Mouse (Mus musculus): ENCODE data around the gene Cox7a2l. TPM values are rescaled to one million over a fixed set of nuclear protein-coding genes. Genes with fewer than 3 reads are reported as not detected.

The Cox7a2l gene
- polyA plus RNA-seq, 1 experiment: 53.9 TPM

DNA sequence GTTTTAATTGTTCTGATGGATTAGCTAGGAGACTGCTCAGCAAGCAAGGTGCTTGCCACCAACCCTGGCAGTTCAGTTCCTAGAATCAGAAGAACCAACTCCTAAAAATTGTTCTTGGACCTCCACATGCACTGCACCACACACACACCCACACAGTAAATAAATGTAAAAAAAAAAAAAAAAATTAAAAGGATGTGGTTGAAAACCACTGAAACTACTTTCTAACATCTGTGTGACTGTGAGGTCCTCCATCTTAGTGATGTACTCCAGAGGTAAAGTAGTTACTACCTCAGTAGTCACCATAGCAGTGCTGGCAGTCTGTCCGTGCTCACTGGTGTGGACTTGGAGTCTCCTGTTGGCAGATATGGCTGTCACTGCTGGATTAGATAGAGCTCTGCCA lies 59.9 kb downstream of the Cox7a2l start:
- H3K27me3 ChIP-seq (ENCODE audit: control insufficient read depth, insufficient read depth, low read length): no peaks in the 10 kb centered on the region
- TF ChIP-seq CTCF (IDR thresholded peaks at IDR 0.05; ENCODE audit: extremely low read depth, insufficient read length, insufficient replicate concordance, low read depth, low read length): no peak
- no peak overlapping the region for H3K4me3 ChIP-seq (ENCODE audit: low read depth, low read length)
- peaks cover 66% of the 10 kb centered on the region for H3K36me3 ChIP-seq (ENCODE audit: control insufficient read depth, insufficient read depth, low read length)
- H3K4me1 ChIP-seq (ENCODE audit: control insufficient read depth, insufficient read depth, insufficient read length, low read length): no peaks in the 10 kb centered on the region
- WGBS: 70% methylated on average over 1 of the region's 1 CpGs
- H3K27ac ChIP-seq (ENCODE audit: insufficient read depth, low read depth, low read length): no peak overlapping the region

GRCm38 (mm10) chr17:83453587-83453986 lies 63.5 kb downstream of the Cox7a2l start:
- TF ChIP-seq CTCF (IDR thresholded peaks at IDR 0.05; ENCODE audit: extremely low read depth, insufficient read length, insufficient replicate concordance, low read depth, low read length) (no peak), POLR2A (IDR thresholded peaks at IDR 0.05; ENCODE audit: low read depth, low read length) (no peak)
- Histone ChIP-seq H3K36me3 (ENCODE audit: control insufficient read depth, insufficient read depth, low read length) (peaks cover 67% of the 10 kb centered on the region), H3K4me3 (ENCODE audit: low read depth, low read length) (no peak overlapping the region), H3K4me1 (ENCODE audit: control insufficient read depth, insufficient read depth, insufficient read length, low read length) (no peaks in the 10 kb centered on the region), H3K27ac (ENCODE audit: insufficient read depth, low read depth, low read length) (no peak overlapping the region), H3K27me3 (ENCODE audit: control insufficient read depth, insufficient read depth, low read length) (no peaks in the 10 kb centered on the region)
- 80% methylated on average over 5 of the region's 5 CpGs for WGBS

GRCm38 (mm10) chr17:83452451-83452850 lies 64.7 kb downstream of the Cox7a2l start:
- Histone ChIP-seq H3K27ac (ENCODE audit: insufficient read depth, low read depth, low read length) (no peak overlapping the region), H3K36me3 (ENCODE audit: control insufficient read depth, insufficient read depth, low read length) (peaks cover 62% of the 10 kb centered on the region), H3K4me1 (ENCODE audit: control insufficient read depth, insufficient read depth, insufficient read length, low read length) (no peaks in the 10 kb centered on the region), H3K27me3 (ENCODE audit: control insufficient read depth, insufficient read depth, low read length) (no peaks in the 10 kb centered on the region), H3K4me3 (ENCODE audit: low read depth, low read length) (no peak overlapping the region)
- TF ChIP-seq CTCF (IDR thresholded peaks at IDR 0.05; ENCODE audit: extremely low read depth, insufficient read length, insufficient replicate concordance, low read depth, low read length) (no peak), POLR2A (IDR thresholded peaks at IDR 0.05; ENCODE audit: low read depth, low read length) (no peak)
- WGBS: 89% methylated on average over 8 of the region's 8 CpGs

Other genes starting within 250 kb of the Cox7a2l start
- gene Eml4, start 166.4 kb downstream of the Cox7a2l start, polyA plus RNA-seq (2012; rRNA removed): 3.2 and 8.9 TPM in 2 replicates
- gene Kcng3, start 114.6 kb upstream of the Cox7a2l start, polyA plus RNA-seq (2012; rRNA removed): 0.25 and 0.36 TPM in 2 replicates
- gene Mta3, start 188.8 kb upstream of the Cox7a2l start, polyA plus RNA-seq (2012; rRNA removed): 13.7 and 40.1 TPM in 2 replicates